Mouse (Mus musculus): Measurements from ENCODE around the gene Plxnd1. TPM values are rescaled to one million over a fixed set of nuclear protein-coding genes. Genes with fewer than 3 reads are reported as not detected.
A peak's percentile ranks its signal among the peaks of the same experiment; 100 is the strongest.

Plxnd1 gene
- total RNA-seq, 2 experiments from 2014 or later: 1.4 to 1.6 TPM

GRCm38 (mm10) chr6:115963656-115964055, 31.1 kb downstream of the Plxnd1 start:
- ATAC-seq (replicated peaks; ENCODE audit: low FRiP score, low TSS enrichment, poor library complexity, severe bottlenecking): no peak

- ATAC-seq (replicated peaks; ENCODE audit: low FRiP score, low TSS enrichment, poor library complexity, severe bottlenecking): no peak
These were observed 32.2 kb downstream of the Plxnd1 start for GRCm38 (mm10) chr6:115962439-115963085.

DNA sequence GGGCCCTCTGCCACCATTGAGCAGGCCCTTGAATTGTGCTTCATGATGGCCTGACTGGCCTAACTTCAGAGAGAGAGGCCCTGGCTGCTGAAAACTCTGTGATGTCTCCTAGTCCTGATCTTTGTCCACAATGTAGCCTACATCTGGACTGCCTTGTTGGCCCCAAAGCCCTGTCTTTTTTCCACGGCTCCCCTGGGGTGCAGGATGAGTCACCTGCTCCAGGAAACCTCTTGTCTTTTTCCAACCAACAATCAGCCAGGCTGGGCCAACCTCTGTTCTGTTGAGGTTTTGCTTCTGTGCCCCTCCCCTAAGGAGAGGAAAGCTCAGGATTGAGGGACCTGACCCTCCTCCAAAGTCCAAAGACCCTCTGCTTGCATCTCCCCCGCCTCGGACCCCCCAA, 33.1 kb downstream of the Plxnd1 start:
- no peak for ATAC-seq (replicated peaks; ENCODE audit: low FRiP score, low TSS enrichment, poor library complexity, severe bottlenecking)

- ATAC-seq (replicated peaks; ENCODE audit: low FRiP score, low TSS enrichment, poor library complexity, severe bottlenecking): no peak
These were observed 34.5 kb downstream of the Plxnd1 start for GRCm38 (mm10) chr6:115960322-115960721.

DNA sequence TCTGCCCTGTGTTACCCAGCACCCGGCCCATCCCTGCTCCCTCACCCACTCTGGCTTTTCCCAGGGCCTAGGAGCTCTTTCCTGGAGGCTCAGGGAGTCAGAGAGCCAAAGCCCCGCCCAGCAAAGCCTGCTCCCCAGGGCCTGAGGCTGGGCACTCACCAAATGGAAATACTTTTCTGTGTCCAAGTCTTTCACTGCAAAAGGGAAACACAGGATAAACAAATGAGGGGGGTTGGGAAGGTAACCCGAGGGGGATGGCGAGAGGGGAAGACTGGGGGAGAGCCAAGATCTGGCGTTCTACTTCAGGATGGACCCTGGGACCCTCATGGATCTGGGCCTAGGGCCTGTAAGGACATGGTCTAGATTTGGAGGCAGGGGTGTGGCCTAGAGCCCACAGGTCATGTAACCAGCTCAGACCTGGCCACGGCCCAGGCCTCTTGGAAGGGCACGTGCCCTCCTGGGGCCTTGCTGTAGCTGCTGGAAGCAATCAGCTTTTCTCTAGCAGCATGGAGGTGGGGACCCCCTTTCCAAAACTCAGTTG, 35.6 kb downstream of the Plxnd1 start:
- ATAC-seq (replicated peaks; ENCODE audit: low FRiP score, low TSS enrichment, poor library complexity, severe bottlenecking): no peak

DNA sequence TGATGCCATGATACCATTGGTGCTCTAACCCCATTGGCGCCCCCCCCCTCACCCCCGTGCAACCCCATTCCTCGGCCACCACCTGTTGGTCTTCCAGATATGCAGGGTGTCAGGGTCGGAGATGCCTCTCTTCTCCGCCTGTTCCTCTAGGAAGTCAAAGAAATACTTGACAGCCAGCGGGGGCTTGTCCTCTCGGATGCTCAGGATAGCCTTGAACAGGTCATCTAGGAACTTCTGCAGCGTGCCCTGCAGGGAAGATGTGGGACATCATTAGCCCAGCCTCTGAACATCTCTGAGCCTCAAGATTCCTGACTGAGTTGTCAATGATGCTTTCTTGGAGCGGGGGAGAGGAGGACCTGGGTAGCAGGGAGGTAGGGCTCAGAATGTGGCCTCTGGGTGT, 36.4 kb downstream of the Plxnd1 start:
- ATAC-seq (replicated peaks; ENCODE audit: low FRiP score, low TSS enrichment, poor library complexity, severe bottlenecking): no peak

- ATAC-seq (replicated peaks; ENCODE audit: low FRiP score, low TSS enrichment, poor library complexity, severe bottlenecking): no peak
These were observed 37.1 kb downstream of the Plxnd1 start for GRCm38 (mm10) chr6:115957681-115958080.

- ATAC-seq (replicated peaks; ENCODE audit: low FRiP score, low TSS enrichment, poor library complexity, severe bottlenecking): no peak
These were observed 37.7 kb downstream of the Plxnd1 start for GRCm38 (mm10) chr6:115956922-115957601.

DNA sequence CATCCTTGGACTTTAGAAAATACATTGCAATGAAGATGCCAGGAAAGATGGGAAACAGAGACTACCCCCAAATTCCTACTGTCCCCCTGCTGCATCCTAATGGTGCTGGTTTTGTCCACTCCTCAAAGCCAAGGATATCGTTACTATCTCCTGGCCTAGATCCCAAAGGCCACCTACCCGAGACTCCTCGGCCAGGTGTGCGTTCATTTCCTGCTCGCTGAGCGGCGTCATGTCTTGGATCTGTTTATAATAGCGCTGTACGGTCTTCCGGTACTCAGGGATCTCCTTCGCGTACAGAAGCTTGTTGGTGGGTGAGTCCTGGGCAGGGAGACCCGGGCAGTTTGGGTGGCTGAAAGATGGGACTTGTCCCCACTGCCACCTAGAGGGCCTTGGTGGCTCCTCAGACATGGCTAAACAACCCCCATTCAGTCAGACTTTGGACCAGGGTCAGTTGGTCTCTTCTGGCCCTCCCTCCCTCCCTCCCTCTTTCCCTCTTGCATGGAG, 38.3 kb downstream of the Plxnd1 start:
- no peak for ATAC-seq (replicated peaks; ENCODE audit: low FRiP score, low TSS enrichment, poor library complexity, severe bottlenecking)

DNA sequence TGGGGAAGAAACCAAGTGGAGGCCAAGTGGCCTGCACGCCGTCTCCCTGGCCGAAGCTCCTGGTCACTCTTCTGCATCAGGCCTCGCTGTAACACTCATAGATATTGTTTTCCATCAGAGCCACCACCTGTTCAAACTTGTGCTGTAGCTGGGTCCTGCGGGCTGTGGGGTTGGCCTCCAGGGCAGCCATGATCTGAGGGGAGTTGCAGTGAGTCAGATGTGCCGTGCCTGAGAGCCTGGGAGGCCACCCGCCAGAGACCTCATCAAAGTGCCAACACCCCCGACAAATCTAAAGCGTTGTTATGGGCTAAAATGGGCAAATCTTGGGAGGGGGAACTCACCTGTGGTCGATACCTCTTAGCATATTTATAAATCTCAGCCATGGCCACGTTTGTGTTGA, 39.1 kb downstream of the Plxnd1 start:
- ATAC-seq (replicated peaks; ENCODE audit: low FRiP score, low TSS enrichment, poor library complexity, severe bottlenecking): no peak

DNA sequence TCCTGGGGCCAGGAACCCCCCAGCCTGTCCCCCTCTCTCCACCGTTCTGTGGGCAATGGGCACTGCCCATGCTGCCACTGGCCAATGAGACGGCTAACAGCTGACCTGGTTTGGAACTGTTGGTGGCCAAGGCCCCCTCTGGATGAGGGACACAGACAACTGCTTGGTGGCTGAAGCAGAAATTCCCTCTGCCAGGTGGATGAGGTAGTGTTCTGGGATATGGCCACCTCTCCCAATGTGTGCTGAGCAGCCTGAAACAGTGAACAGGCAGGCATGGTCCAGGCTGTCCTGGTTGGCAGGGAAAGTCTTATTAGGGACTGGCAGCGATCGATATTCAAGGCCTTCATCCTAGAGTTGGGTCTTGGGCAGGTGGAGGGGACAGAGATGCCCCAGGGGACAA, 39.6 kb downstream of the Plxnd1 start:
- ATAC-seq (replicated peaks; ENCODE audit: low FRiP score, low TSS enrichment, poor library complexity, severe bottlenecking): no peak

- no peak for ATAC-seq (replicated peaks; ENCODE audit: low FRiP score, low TSS enrichment, poor library complexity, severe bottlenecking)
These were observed 40.2 kb downstream of the Plxnd1 start for GRCm38 (mm10) chr6:115954506-115955074.

- ATAC-seq (replicated peaks; ENCODE audit: low FRiP score, low TSS enrichment, poor library complexity, severe bottlenecking): peak; percentile 84
These were observed 48.4 kb downstream of the Plxnd1 start for GRCm38 (mm10) chr6:115946389-115946788.

- no peak for ATAC-seq (replicated peaks; ENCODE audit: low FRiP score, low TSS enrichment, poor library complexity, severe bottlenecking)
These were observed 49.2 kb downstream of the Plxnd1 start for GRCm38 (mm10) chr6:115945633-115946032.

DNA sequence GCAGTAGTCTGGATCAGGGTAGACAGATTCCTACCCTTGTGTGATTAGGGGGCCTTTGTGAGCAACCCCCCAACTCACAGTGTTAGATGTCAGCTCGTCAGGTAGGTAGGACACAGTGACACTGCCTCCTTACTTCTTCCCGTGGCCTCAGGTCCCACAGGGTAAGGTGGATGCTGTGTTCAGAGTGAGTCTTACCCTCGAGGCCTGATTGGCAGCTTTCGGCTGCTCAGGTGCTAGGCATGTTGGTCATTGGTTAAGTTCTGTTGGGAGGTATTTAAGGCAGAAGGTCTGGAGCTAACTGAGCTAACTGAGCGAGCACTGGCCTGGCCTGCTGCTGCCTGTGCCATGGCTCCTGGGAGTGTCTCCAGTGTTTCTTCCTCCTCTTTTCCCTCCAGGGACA, 50.2 kb downstream of the Plxnd1 start, which contains the start of gene H1foo:
H1foo (plus strand) TSS at position 301 of the 400 bp plus-strand sequence.
- ATAC-seq (replicated peaks; ENCODE audit: low FRiP score, low TSS enrichment, poor library complexity, severe bottlenecking): no peak

- 0 out of 2 replicates have a peak, but pooled peaks have one; percentile 39 for ATAC-seq (replicated peaks; ENCODE audit: low FRiP score, low TSS enrichment, poor library complexity, severe bottlenecking)
These were observed 51.0 kb downstream of the Plxnd1 start for GRCm38 (mm10) chr6:115943498-115944427.

DNA sequence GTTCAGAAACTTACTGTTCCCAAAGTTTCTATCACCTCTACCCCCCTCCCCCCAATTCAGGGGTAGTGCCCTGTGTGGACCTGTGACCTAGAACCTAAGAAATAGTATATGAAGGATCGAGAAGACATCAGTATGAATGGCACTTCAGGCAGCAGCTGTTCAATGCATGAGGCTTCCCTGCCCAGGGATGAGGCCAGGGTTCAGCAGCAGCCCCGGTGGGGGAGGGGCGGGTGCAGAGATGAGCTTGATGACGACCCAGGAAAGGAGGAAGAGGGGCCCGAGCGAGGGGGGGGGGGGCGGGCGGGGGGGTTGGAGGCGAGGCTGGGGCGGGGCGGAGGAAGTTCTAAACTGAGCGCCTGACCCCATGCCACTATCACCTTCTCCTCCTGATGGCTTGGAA, 53.7 kb downstream of the Plxnd1 start:
- ATAC-seq (replicated peaks; ENCODE audit: low FRiP score, low TSS enrichment, poor library complexity, severe bottlenecking): no peak

- no peak for ATAC-seq (replicated peaks; ENCODE audit: low FRiP score, low TSS enrichment, poor library complexity, severe bottlenecking)
These were observed 54.2 kb downstream of the Plxnd1 start for GRCm38 (mm10) chr6:115940603-115941002.

DNA sequence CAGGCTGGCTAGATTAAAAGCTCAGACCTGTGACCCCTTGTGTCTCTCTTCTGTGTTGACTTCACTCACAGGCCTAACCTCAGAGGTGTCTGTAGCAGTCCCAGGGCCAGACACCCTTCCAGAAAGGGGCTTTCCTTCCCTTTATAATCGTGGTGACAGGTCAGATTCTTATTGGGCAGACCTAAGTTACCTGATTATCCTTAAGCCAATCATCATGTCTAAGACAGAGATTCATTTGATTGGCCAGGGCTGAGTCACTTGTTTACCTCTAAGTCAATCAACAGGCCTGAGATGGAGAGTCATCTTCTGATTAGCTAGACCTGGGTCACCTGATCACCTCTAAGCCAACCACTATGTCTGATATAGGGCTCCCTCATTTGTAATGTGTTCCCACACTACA, 56.0 kb downstream of the Plxnd1 start:
- no peak for ATAC-seq (replicated peaks; ENCODE audit: low FRiP score, low TSS enrichment, poor library complexity, severe bottlenecking)
